Mouse (Mus musculus): ENCODE data around the gene Gpr4. TPM values are rescaled to one million over a fixed set of nuclear protein-coding genes. Genes with fewer than 3 reads are reported as not detected.
A peak's percentile ranks its signal among the peaks of the same experiment; 100 is the strongest.

Gpr4 gene
- polyA plus RNA-seq, 1 experiment from 2014 or later, result 0.50 TPM

DNA sequence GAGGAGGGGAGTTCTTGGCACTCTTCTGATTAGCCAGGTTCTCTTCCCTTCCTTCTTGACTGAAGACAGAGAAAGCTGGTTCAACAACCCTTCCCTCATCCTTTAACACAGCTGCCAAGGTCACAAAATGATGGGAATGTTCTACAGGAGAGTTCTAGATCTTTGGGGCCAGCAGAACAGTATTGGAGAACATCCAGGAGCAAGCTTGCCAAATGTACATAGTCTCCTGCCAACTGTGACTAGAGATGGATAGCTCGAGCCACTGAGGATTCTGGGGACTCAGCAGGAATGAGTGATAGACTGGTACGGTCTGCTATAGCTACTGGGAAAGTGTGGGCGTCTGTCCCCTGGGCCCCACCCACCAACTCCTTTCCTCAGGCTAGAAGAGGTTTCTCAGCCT, 46.0 kb downstream of the Gpr4 start:
- no peaks in the 10 kb centered on the region for H3K27me3 ChIP-seq
- H3K9me3 ChIP-seq (replicated peaks), result no peaks in the 10 kb centered on the region
- WGBS (ENCODE audit: insufficient replicate concordance), result 67% methylated on average over 3 of the region's 3 CpGs
- H3K4me3 ChIP-seq (replicated peaks), result peak overlapping the region; percentile 40; the same call in 1 of the 2 replicates
- no peak for ATAC-seq (ENCODE audit: insufficient read depth)
- peak overlapping the region; percentile 62 for H3K4me2 ChIP-seq
- H3K36me3 ChIP-seq (replicated peaks), result peaks cover 90% of the 10 kb centered on the region
- 0 out of 2 replicates have a peak overlapping the region, but pooled peaks have one; percentile 4 for H3K9ac ChIP-seq
- H3K27ac ChIP-seq (replicated peaks), result peak overlapping the region; percentile 79
- H3K4me1 ChIP-seq (replicated peaks), result peaks cover 40% of the 10 kb centered on the region

DNA sequence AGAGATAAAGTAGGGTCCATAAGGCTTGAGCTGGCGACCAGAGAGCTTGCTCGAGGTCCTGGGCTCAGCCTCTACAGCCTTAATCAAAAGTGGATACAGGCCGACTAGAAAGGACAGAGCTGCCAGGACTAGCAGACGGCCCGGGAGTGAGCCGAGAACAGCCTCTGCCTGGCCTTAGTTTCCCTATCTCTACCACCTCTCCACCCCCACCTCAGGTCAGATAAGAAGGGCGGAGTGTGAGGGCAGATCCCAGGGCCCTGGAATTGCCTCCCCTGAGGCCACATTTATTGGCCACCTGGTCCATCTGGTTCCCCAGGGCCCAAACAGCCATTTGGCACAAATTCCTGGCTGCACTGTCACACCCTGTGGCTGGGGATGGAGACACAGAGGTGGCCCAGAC, 52.8 kb downstream of the Gpr4 start:
- peak; percentile 82 for ATAC-seq (ENCODE audit: insufficient read depth)
- Histone ChIP-seq H3K9ac (peak overlapping the region; percentile 47), H3K27me3 (no peaks in the 10 kb centered on the region), H3K9me3 (replicated peaks) (no peaks in the 10 kb centered on the region), H3K4me3 (replicated peaks) (peak overlapping the region; percentile 39), H3K4me1 (replicated peaks) (peaks cover 79% of the 10 kb centered on the region), H3K36me3 (replicated peaks) (peaks cover 63% of the 10 kb centered on the region), H3K4me2 (peak overlapping the region; percentile 75), H3K27ac (replicated peaks) (peak overlapping the region; percentile 87)
- WGBS (ENCODE audit: insufficient replicate concordance), result 21% methylated on average over 7 of the region's 7 CpGs

DNA sequence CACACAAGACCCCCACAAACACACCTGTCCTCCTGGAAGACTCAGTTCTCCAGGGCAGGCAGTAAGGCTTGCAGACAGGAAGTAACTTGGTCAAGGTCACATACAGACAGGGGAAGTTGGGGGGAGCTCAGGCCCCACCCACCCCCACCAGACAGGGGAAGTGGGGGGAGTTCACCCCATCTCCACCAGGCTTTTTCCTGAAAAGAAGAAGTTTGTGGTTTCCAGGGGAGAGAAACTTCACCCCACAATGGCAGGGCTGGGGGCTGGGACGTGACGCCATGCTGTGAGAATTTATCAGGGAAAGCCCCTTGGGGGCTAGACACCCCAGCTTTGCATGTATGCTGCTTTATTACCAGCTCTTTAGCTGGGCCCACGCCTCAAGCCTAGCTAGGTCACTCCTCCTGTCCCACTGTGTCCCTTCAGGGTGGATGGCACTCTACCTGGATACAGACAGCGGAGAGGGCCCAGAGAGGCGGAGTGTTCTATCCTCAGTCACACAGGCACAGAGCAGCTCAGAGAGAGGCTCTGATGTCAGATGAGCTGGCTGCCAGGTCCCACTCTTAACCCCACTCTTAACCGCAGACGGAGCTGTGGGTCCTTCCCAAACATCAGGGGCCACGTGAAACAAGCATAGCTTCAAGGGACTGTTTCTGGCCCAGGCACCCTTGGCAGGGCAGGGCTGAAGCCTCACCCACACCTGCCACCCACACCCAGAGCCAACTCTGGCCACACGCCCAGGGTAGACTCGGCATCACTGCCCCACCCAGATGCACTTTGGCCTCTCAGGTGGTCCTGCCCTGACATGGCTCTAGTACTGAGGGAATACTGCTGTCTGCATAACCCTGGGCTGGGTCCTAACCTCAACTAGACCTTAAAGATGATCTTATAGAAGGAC, 53.8 kb downstream of the Gpr4 start:
- no peak; the same call in 1 of the 2 replicates for ATAC-seq (ENCODE audit: insufficient read depth)

DNA sequence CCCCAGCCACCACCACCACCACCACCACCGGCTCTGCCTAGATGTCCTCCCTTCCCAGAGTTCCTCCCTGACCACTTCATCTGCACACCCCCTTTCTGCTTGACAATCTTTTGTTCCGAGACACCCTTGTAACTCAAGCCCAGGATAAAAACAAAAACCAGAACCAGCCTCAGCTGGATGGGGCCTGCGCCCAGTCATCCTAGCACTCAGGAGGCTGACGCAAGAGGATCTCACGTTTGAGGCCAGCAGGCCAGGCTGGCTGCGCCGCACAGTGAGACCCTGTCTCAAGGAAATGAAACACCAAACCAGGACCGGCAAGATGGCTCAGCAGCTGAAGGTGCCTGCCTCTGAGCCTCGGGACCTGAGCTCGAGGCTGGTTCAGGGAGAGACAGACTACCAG, 54.7 kb downstream of the Gpr4 start:
- peak overlapping the region; percentile 75 for H3K4me2 ChIP-seq
- H3K27ac ChIP-seq (replicated peaks), result peak overlapping the region; percentile 87
- no peaks in the 10 kb centered on the region for H3K9me3 ChIP-seq (replicated peaks)
- 0 out of 2 replicates have a peak overlapping the region, but pooled peaks have one; percentile 39 for H3K4me3 ChIP-seq (replicated peaks)
- no peak for ATAC-seq (ENCODE audit: insufficient read depth)
- no peaks in the 10 kb centered on the region for H3K27me3 ChIP-seq
- WGBS (ENCODE audit: insufficient replicate concordance), result 39% methylated on average over 10 of the region's 10 CpGs
- peaks cover 82% of the 10 kb centered on the region for H3K4me1 ChIP-seq (replicated peaks)
- H3K36me3 ChIP-seq (replicated peaks), result peaks cover 44% of the 10 kb centered on the region
- H3K9ac ChIP-seq, result peak overlapping the region; percentile 47; the same call in 1 of the 2 replicates

More for the DNA sequence above, 53.8 kb downstream of the Gpr4 start:
- Histone ChIP-seq H3K27me3 (no peaks in the 10 kb centered on the region), H3K9ac (peak overlapping the region; percentile 47), H3K9me3 (replicated peaks) (no peaks in the 10 kb centered on the region), H3K36me3 (replicated peaks) (peaks cover 53% of the 10 kb centered on the region), H3K4me3 (replicated peaks) (peak overlapping the region; percentile 39; the same call in 1 of the 2 replicates), H3K27ac (replicated peaks) (peak overlapping the region; percentile 87), H3K4me2 (peak overlapping the region; percentile 75), H3K4me1 (replicated peaks) (peaks cover 79% of the 10 kb centered on the region)
- WGBS (ENCODE audit: insufficient replicate concordance), result 29% methylated on average over 10 of the region's 10 CpGs

DNA sequence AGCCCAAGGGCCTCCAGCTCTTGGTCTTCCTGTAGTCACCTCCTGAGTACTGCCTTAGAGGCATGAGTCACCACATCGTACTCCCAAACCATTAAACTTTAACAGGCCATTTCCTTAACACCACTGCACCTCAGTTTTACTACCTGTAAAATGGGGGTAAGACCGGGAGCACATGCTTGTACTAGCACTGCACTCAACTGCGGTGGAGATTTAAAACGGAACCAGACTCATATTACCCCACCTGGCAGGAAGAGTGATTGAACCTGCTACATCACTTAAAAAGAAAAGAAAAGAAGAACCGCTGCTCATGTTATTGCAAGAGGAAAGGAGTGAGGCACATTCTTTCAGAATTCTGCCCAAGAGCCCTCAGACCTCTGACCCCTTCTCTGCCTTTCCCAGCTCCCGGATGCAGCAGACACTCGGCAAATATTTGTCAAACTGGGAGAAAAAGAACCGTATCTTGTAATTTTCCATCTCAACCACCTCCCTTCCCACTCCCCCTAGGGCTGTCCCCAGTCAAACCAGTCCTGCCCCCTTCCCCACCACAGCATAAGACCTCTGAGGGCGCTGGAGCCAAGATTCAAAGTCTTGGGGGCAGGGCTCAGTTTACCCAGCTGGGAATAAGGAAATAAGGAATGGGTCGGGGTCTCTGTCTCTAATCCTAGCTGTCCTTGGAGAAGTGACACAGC, 56.8 kb downstream of the Gpr4 start:
- H3K9ac ChIP-seq, result peak overlapping the region; percentile 84
- no peak for ATAC-seq (ENCODE audit: insufficient read depth)

DNA sequence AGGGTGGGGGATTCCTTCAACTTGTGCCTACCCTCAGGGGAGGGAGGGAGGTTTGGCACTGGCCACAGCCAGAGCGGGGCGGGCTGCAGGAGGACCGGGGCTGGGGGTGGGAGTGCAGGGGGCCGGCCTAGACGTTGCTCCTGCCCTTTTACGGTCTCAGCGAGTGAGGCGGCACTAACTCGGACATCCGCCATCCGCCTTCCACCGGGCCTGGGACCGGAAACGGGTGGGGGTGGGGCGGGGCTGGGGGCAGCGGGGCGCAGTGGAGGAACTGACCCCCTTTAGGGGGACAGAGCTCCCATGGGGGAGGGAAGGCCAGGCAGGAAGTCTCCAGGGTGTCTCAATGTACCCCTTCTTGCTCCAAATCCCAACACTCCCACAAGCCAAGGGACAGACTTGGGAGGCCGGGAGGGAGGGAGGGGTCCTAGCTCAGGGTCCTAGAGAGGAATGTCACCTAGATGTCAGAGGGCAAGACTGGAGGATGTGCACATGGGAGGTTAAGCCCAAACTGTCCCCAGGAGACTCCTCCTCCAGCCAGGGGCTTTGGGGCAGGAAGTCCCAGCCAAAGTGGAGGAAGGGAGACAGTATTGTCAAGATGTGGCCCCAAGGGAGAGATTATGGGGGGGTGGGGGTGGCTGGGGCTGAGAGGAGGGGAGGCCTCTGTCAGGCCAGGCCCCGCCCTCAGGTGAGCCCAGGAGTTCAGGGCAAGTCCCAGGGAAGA, 57.5 kb downstream of the Gpr4 start:
- no peaks in the 10 kb centered on the region for H3K9me3 ChIP-seq (replicated peaks)
- peak overlapping the region; percentile 99 for H3K4me2 ChIP-seq
- peaks cover 16% of the 10 kb centered on the region for H3K36me3 ChIP-seq (replicated peaks)
- peak overlapping the region; percentile 98 for H3K27ac ChIP-seq (replicated peaks)
- H3K9ac ChIP-seq, result peak overlapping the region; percentile 84
- 0 out of 2 replicates have a peak, but pooled peaks have one; percentile 13 for ATAC-seq (ENCODE audit: insufficient read depth)
- 2% methylated on average over 19 of the region's 19 CpGs for WGBS (ENCODE audit: insufficient replicate concordance)
- peak overlapping the region; percentile 85 for H3K4me3 ChIP-seq (replicated peaks)
- peaks cover 81% of the 10 kb centered on the region for H3K4me1 ChIP-seq (replicated peaks)
- no peaks in the 10 kb centered on the region for H3K27me3 ChIP-seq

More for the DNA sequence above, 56.8 kb downstream of the Gpr4 start:
- Histone ChIP-seq H3K27ac (replicated peaks) (peak overlapping the region; percentile 98), H3K9me3 (replicated peaks) (no peaks in the 10 kb centered on the region), H3K27me3 (no peaks in the 10 kb centered on the region), H3K36me3 (replicated peaks) (peaks cover 23% of the 10 kb centered on the region), H3K4me3 (replicated peaks) (peak overlapping the region; percentile 85), H3K4me2 (peak overlapping the region; percentile 99), H3K4me1 (replicated peaks) (peaks cover 88% of the 10 kb centered on the region)
- 27% methylated on average over 10 of the region's 10 CpGs for WGBS (ENCODE audit: insufficient replicate concordance)

DNA sequence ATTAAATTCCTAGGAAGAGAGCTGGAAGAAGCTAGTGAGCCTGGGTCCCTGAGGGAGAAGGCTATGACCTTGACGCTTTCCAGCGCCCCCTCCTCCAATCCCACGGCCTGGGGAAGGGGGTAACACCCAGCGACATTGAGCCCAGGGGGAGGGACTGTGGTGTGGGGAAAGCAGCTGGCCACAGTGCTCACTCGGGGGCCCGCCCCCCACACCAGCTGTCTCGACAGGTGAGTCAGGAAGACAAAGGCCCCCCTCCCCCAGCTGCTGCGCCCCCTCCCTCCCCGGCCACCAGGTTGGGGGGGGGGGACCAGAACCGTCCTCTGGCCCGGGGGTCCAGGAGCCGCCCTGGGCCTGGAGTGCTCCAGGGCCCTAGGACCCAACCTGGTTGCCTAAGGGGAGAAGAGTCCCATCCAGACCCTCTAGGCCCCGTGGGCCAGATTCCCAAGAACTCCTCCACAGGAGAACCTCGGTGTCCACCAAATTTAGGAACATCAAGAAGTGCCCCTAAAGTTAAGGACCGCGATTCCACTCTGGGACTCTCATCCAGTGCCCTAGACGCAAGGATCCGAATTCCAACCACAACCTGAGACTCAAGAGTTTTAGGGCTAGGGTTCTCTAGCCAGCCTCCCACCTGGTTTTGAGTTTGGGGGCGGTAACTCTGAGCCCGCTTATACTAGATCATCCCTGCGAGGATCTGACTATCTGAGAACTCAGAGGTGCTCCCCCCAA, 58.3 kb downstream of the Gpr4 start:
- Histone ChIP-seq H3K4me2 (peak overlapping the region; percentile 99), H3K4me3 (replicated peaks) (peak overlapping the region; percentile 85), H3K27ac (replicated peaks) (peak overlapping the region; percentile 98), H3K4me1 (replicated peaks) (peaks cover 73% of the 10 kb centered on the region), H3K36me3 (replicated peaks) (peaks cover 13% of the 10 kb centered on the region), H3K27me3 (no peaks in the 10 kb centered on the region), H3K9me3 (replicated peaks) (no peaks in the 10 kb centered on the region), H3K9ac (peak overlapping the region; percentile 84)
- WGBS (ENCODE audit: insufficient replicate concordance), result 0% methylated on average over 20 of the region's 21 CpGs
- no peak for ATAC-seq (ENCODE audit: insufficient read depth)

DNA sequence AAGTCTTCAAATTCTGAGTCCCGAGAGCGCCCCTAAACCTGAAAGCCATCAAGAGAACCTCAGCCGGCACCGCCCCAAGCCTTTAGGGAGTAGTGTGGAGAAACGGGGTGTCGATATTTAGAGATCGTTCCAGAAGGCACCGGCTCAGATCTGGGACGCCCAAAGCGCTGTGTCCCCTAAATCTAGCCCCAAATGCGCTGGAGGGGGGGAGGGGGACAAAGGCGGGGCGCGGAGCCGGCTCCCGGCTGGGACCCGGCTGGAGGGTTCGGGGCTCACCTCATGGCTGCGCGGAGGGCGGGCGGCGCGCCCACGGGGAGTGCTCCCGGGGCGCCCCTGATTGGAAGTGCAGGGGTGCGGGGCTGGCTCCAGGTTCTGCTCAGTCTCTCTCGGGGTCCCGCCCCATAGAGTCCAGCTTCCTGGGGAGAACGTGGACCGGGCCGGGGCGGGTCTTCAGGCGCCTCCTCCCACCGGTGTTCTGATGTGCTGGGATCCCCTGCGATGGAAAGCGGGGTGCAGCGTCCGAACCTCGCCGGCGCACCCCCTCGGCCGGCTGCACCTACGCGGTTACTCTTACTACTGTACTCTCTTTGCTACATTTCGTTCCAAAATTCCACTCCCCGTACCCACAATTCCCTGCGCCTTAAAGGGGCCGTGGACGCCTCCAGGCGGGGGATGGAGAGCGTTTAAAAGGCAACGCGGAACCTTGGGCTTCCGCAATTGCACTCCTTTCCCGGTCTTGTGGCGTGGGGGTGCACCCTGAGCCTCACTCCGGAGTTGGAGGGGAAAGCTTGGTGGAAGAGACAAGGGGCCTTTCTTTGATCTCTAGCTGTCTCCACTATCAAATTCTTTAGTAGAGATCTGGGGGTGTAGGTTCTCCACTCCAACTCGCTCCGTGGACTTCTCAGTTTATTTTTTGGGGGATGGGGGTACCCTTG, 59.2 kb downstream of the Gpr4 start, which contains the start of gene Vasp:
TSS of gene Vasp (minus strand) at position 580 of the 935 bp plus-strand sequence.
- WGBS (ENCODE audit: insufficient replicate concordance), result under 1% methylated on average over 59 of the region's 62 CpGs

DNA sequence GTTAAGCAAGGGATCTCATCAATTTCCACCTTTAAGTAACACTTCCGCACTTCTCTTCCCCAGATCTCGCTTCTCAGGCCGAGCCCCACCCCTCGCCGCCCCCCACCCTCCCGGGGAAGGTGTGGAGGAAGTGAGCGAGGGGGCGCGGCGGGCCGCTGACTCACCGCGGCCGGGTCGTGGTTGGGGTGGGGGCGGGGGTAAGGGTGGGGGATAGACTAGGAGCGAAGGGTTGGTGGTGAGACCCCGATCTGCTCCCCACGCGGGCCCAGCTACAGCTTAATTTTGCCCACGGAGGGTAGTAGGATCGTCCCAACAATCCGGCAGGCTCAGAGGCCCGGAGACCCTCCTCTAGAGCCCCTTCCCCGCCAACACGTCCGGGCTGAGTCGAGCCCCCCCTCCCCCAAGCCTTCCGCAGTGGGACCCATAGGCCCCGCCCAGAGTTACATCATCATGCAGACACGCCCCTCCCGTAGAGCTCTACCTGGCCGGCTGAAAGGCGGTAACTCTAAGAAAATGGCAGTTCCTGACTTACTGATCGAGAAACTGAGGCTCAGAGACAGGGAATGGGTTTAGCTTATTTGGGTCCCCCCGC, 59.9 kb downstream of the Gpr4 start:
- Histone ChIP-seq H3K27me3 (peaks cover 8% of the 10 kb centered on the region), H3K4me2 (peak overlapping the region; percentile 99), H3K36me3 (replicated peaks) (peaks cover 11% of the 10 kb centered on the region), H3K9me3 (replicated peaks) (no peaks in the 10 kb centered on the region), H3K9ac (peak overlapping the region; percentile 84), H3K4me3 (replicated peaks) (peak overlapping the region; percentile 85), H3K27ac (replicated peaks) (peak overlapping the region; percentile 98), H3K4me1 (replicated peaks) (peaks cover 57% of the 10 kb centered on the region)
- peak; percentile 51 for ATAC-seq (ENCODE audit: insufficient read depth)
- under 1% methylated on average over 36 of the region's 36 CpGs for WGBS (ENCODE audit: insufficient replicate concordance)

More for the DNA sequence above, 59.2 kb downstream of the Gpr4 start, which contains the start of gene Vasp:
- peaks cover 13% of the 10 kb centered on the region for H3K36me3 ChIP-seq (replicated peaks)
- H3K4me1 ChIP-seq (replicated peaks), result peaks cover 65% of the 10 kb centered on the region
- ATAC-seq (ENCODE audit: insufficient read depth), result peak; percentile 76
- no peaks in the 10 kb centered on the region for H3K9me3 ChIP-seq (replicated peaks)
- 0 out of 2 replicates have a peak, but pooled peaks cover under 1% of the 10 kb centered on the region for H3K27me3 ChIP-seq
- peak within 1 kb of the TSS; percentile 99 for H3K4me2 ChIP-seq
- H3K27ac ChIP-seq (replicated peaks), result peak within 1 kb of the TSS; percentile 98
- peak within 1 kb of the TSS; percentile 85 for H3K4me3 ChIP-seq (replicated peaks)
- peak within 1 kb of the TSS; percentile 84 for H3K9ac ChIP-seq
